Mouse (Mus musculus): ENCODE measurements around the gene Olfr71. TPM values are rescaled to one million over a fixed set of nuclear protein-coding genes. Genes with fewer than 3 reads are reported as not detected.

Gene Olfr71
- polyA plus RNA-seq, 2 experiments = not detected

GRCm38 (mm10) chr4:43655656-43656338 is 54.3 kb downstream of the Olfr71 start:
- 9% methylated on average over 34 of the region's 34 CpGs for WGBS (ENCODE audit: insufficient replicate concordance)
- Histone ChIP-seq H3K9ac (replicated peaks) (peak overlapping the region; percentile 77), H3K4me2 (ENCODE audit: low read depth) (peak overlapping the region; percentile 76), H3K4me3 (ENCODE audit: insufficient read depth in 1 of 2, low read depth in 2 of 2, low read length in 2 of 2) (peak overlapping the region; percentile 73 to 78), H3K27me3 (ENCODE audit: control insufficient read depth, insufficient read depth, low read length) (no peaks in the 10 kb centered on the region), H3K9me3 (ENCODE audit: control insufficient read depth, low read length) (no peaks in the 10 kb centered on the region), H3K36me3 (replicated peaks; ENCODE audit: control insufficient read depth, insufficient read depth, low read depth) (no peaks in the 10 kb centered on the region), H3K4me1 (replicated peaks; ENCODE audit: control insufficient read depth in 2 of 2, insufficient read depth in 2 of 2, low read length in 1 of 2) (peaks cover 3 to 11% of the 10 kb centered on the region in 2 experiments), H3K27ac (no peak overlapping the region; the same call in 1 of the 2 replicates)
- DNase-seq (ENCODE audit: low read depth in 3 of 3, low spot score in 3 of 3) (no peak), ATAC-seq (ENCODE audit: insufficient read depth) (peak; percentile 38)
- TF ChIP-seq EP300 (IDR thresholded peaks at IDR 0.05; ENCODE audit: low read depth) (no peak), CTCF (IDR thresholded peaks at IDR 0.05; ENCODE audit: low read depth) (peak; percentile 15; the same call in 1 of the 2 replicates)

Other genes starting within 250 kb of the Olfr71 start
- gene Sit1, start 226.5 kb downstream of the Olfr71 start, polyA plus RNA-seq (2012; rRNA removed) = 0.04 TPM in 1 of 2 replicates, not detected in the other
- gene Sit1, start 226.5 kb downstream of the Olfr71 start, polyA plus RNA-seq (2014; fragmentation: Nextera tagmentation; extraction: Ambion mirVana) = not detected in 2 replicates
- gene Ccdc107, start 217.4 kb downstream of the Olfr71 start, polyA plus RNA-seq (2012; rRNA removed) = 11.8 and 27.6 TPM in 2 replicates
- 32.1 and 36.7 TPM in 2 replicates for gene Ccdc107, start 217.4 kb downstream of the Olfr71 start, polyA plus RNA-seq (2014; fragmentation: Nextera tagmentation; extraction: Ambion mirVana)
- 37.5 and 42.5 TPM in 2 replicates for gene Arhgef39, start 210.6 kb downstream of the Olfr71 start, polyA plus RNA-seq (2012; rRNA removed)
- 23.4 and 24.7 TPM in 2 replicates for gene Arhgef39, start 210.6 kb downstream of the Olfr71 start, polyA plus RNA-seq (2014; fragmentation: Nextera tagmentation; extraction: Ambion mirVana)
- gene Car9, start 203.3 kb downstream of the Olfr71 start, polyA plus RNA-seq (2012; rRNA removed) = 0.75 and 0.84 TPM in 2 replicates
- gene Car9, start 203.3 kb downstream of the Olfr71 start, polyA plus RNA-seq (2014; fragmentation: Nextera tagmentation; extraction: Ambion mirVana) = 0.32 and 0.59 TPM in 2 replicates
- 3.3 and 8.9 TPM in 2 replicates for gene Tpm2, start 186.5 kb downstream of the Olfr71 start, polyA plus RNA-seq (2012; rRNA removed)
- 12.6 and 16.1 TPM in 2 replicates for gene Tpm2, start 186.5 kb downstream of the Olfr71 start, polyA plus RNA-seq (2014; fragmentation: Nextera tagmentation; extraction: Ambion mirVana)
- gene Creb3, start 147.9 kb downstream of the Olfr71 start, polyA plus RNA-seq (2012; rRNA removed) = 9.6 and 10.9 TPM in 2 replicates
- 21.2 and 21.7 TPM in 2 replicates for gene Creb3, start 147.9 kb downstream of the Olfr71 start, polyA plus RNA-seq (2014; fragmentation: Nextera tagmentation; extraction: Ambion mirVana)
- 26.4 and 30.1 TPM in 2 replicates for gene Tln1, start 147.6 kb downstream of the Olfr71 start, polyA plus RNA-seq (2012; rRNA removed)
- 39.3 and 39.7 TPM in 2 replicates for gene Tln1, start 147.6 kb downstream of the Olfr71 start, polyA plus RNA-seq (2014; fragmentation: Nextera tagmentation; extraction: Ambion mirVana)
- gene Rgp1, start 131.5 kb downstream of the Olfr71 start, polyA plus RNA-seq (2012; rRNA removed) = 13.4 and 15.1 TPM in 2 replicates
- gene Rgp1, start 131.5 kb downstream of the Olfr71 start, polyA plus RNA-seq (2014; fragmentation: Nextera tagmentation; extraction: Ambion mirVana) = 11.0 and 11.4 TPM in 2 replicates
- gene Gba2, start 131.4 kb downstream of the Olfr71 start, polyA plus RNA-seq (2012; rRNA removed) = 12.5 and 12.7 TPM in 2 replicates
- 10.5 and 11.9 TPM in 2 replicates for gene Gba2, start 131.4 kb downstream of the Olfr71 start, polyA plus RNA-seq (2014; fragmentation: Nextera tagmentation; extraction: Ambion mirVana)
- not detected in 2 replicates for gene Msmp, start 125.8 kb downstream of the Olfr71 start, polyA plus RNA-seq (2012; rRNA removed)
- not detected in 2 replicates for gene Msmp, start 125.8 kb downstream of the Olfr71 start, polyA plus RNA-seq (2014; fragmentation: Nextera tagmentation; extraction: Ambion mirVana)
- gene Npr2, start 78.3 kb downstream of the Olfr71 start, polyA plus RNA-seq (2012; rRNA removed) = 1.7 and 1.8 TPM in 2 replicates
- gene Npr2, start 78.3 kb downstream of the Olfr71 start, polyA plus RNA-seq (2014; fragmentation: Nextera tagmentation; extraction: Ambion mirVana) = 0.72 and 0.80 TPM in 2 replicates
- gene Spag8, start 56.7 kb downstream of the Olfr71 start, polyA plus RNA-seq (2012; rRNA removed) = 0.16 and 0.31 TPM in 2 replicates
- 0.24 TPM in 1 of 2 replicates, not detected in the other for gene Spag8, start 56.7 kb downstream of the Olfr71 start, polyA plus RNA-seq (2014; fragmentation: Nextera tagmentation; extraction: Ambion mirVana)
- gene Hint2, start 53.8 kb downstream of the Olfr71 start, polyA plus RNA-seq (2012; rRNA removed) = 29.1 and 29.2 TPM in 2 replicates
- gene Hint2, start 53.8 kb downstream of the Olfr71 start, polyA plus RNA-seq (2014; fragmentation: Nextera tagmentation; extraction: Ambion mirVana) = 76.8 and 77.6 TPM in 2 replicates
- 0.22 and 0.37 TPM in 2 replicates for gene Tmem8b, start 41.3 kb downstream of the Olfr71 start, polyA plus RNA-seq (2012; rRNA removed)
- gene Tmem8b, start 41.3 kb downstream of the Olfr71 start, polyA plus RNA-seq (2014; fragmentation: Nextera tagmentation; extraction: Ambion mirVana) = 0.05 and 0.11 TPM in 2 replicates
- 0.01 and 0.02 TPM in 2 replicates for gene Fam221b, start 41.1 kb downstream of the Olfr71 start, polyA plus RNA-seq (2012; rRNA removed)
- 1.7 TPM in 2 replicates for gene Fam221b, start 41.1 kb downstream of the Olfr71 start, polyA plus RNA-seq (2014; fragmentation: Nextera tagmentation; extraction: Ambion mirVana)
- gene Olfr70, start 9.4 kb downstream of the Olfr71 start, polyA plus RNA-seq (2012; rRNA removed) = not detected in 2 replicates
- not detected in 2 replicates for gene Olfr70, start 9.4 kb downstream of the Olfr71 start, polyA plus RNA-seq (2014; fragmentation: Nextera tagmentation; extraction: Ambion mirVana)
- gene Hrct1, start 16.9 kb upstream of the Olfr71 start, polyA plus RNA-seq (2012; rRNA removed) = 0.08 and 0.09 TPM in 2 replicates
- gene Hrct1, start 16.9 kb upstream of the Olfr71 start, polyA plus RNA-seq (2014; fragmentation: Nextera tagmentation; extraction: Ambion mirVana) = 0.06 and 0.21 TPM in 2 replicates
- gene Spaar, start 19.8 kb upstream of the Olfr71 start, polyA plus RNA-seq (2012; rRNA removed) = 0.01 and 0.02 TPM in 2 replicates
- 0.03 TPM in 1 of 2 replicates, not detected in the other for gene Spaar, start 19.8 kb upstream of the Olfr71 start, polyA plus RNA-seq (2014; fragmentation: Nextera tagmentation; extraction: Ambion mirVana)
- not detected in 2 replicates for gene Olfr159, start 60.8 kb upstream of the Olfr71 start, polyA plus RNA-seq (2012; rRNA removed)
- gene Olfr159, start 60.8 kb upstream of the Olfr71 start, polyA plus RNA-seq (2014; fragmentation: Nextera tagmentation; extraction: Ambion mirVana) = not detected in 2 replicates
- not detected in 2 replicates for gene Olfr156, start 113.6 kb upstream of the Olfr71 start, polyA plus RNA-seq (2012; rRNA removed)
- not detected in 2 replicates for gene Olfr156, start 113.6 kb upstream of the Olfr71 start, polyA plus RNA-seq (2014; fragmentation: Nextera tagmentation; extraction: Ambion mirVana)
- not detected in 2 replicates for gene Olfr157, start 129.9 kb upstream of the Olfr71 start, polyA plus RNA-seq (2012; rRNA removed)
- gene Olfr157, start 129.9 kb upstream of the Olfr71 start, polyA plus RNA-seq (2014; fragmentation: Nextera tagmentation; extraction: Ambion mirVana) = not detected in 2 replicates
- gene Olfr155, start 141.3 kb upstream of the Olfr71 start, polyA plus RNA-seq (2012; rRNA removed) = not detected in 2 replicates
- not detected in 2 replicates for gene Olfr155, start 141.3 kb upstream of the Olfr71 start, polyA plus RNA-seq (2014; fragmentation: Nextera tagmentation; extraction: Ambion mirVana)
- 1.2 and 1.7 TPM in 2 replicates for gene Reck, start 165.3 kb upstream of the Olfr71 start, polyA plus RNA-seq (2012; rRNA removed)
- 1.6 and 2.0 TPM in 2 replicates for gene Reck, start 165.3 kb upstream of the Olfr71 start, polyA plus RNA-seq (2014; fragmentation: Nextera tagmentation; extraction: Ambion mirVana)
- gene Glipr2, start 247.1 kb upstream of the Olfr71 start, polyA plus RNA-seq (2012; rRNA removed) = 17.1 and 19.2 TPM in 2 replicates
- gene Glipr2, start 247.1 kb upstream of the Olfr71 start, polyA plus RNA-seq (2014; fragmentation: Nextera tagmentation; extraction: Ambion mirVana) = 46.6 and 48.8 TPM in 2 replicates